Mouse (Mus musculus): ENCODE data around the gene Cyb5r3.

DNA sequence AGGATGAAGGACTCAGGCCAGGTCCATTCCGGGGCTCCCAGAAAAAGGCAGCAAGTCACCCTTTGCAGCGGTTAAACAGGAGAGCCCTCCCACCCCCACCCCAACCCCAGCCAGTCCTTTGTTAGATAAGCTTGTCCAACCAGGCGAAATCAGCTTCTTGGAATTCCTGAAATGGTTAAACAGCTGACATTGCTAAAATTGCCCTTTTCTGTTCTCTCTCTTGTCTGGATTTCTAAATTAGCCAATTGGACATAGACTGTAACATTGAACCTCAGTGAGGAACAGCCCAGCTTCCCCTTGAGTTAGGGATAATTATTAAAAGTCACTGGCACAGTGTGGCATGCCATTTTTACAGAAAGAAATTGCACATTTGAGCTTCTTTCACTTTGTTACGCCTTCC is 30.0 kb upstream of the Cyb5r3 start:
- TF ChIP-seq CTCF (IDR thresholded peaks at IDR 0.05) = no peak
- TF ChIP-seq POLR2A (IDR thresholded peaks at IDR 0.05; ENCODE audit: insufficient read depth, low read depth, low read length) = no peak
- TF ChIP-seq EP300 (IDR thresholded peaks at IDR 0.05; ENCODE audit: insufficient read depth, low read depth, low read length) = no peak
